Mouse (Mus musculus): ENCODE results near the gene Rabgap1l.

GRCm38 (mm10) chr1:160481643-160482042 lies 311.4 kb downstream of the Rabgap1l start:
- TF ChIP-seq EP300 (IDR thresholded peaks at IDR 0.05; ENCODE audit: insufficient read depth, low read depth, low read length) (no peak), CTCF (IDR thresholded peaks at IDR 0.05) (no peak)
